ENCODE assay signal across 7 mouse cellular contexts in the genomic region with DNA sequence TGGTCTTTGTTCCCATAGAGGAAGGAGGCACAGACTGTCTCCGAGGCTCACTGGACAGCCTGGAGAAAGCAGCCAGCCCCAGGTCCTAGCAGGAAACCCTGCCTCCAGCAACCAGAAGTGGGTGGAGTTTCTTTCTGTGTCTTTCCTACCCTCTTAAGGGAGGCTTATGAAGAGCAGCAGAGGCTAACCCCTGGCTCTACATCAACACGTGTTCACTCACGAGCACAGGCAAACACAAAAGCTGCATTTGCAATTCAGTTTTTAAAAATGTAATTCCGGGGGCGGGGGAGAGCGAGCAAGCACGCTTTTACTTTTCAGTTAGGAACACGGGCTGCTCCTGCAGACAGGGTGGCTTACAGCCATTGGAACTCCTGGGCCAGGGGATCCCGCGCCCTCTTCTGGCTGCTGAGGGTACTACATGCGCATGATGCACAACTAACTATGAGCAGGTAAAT. TPM values are rescaled to one million over a fixed set of nuclear protein-coding genes. Genes with fewer than 3 reads are reported as not detected.
DNase-seq lines count a peak whose midpoint lies in the region; ATAC-seq lines count a peak whose summit lies in the region.

No protein-coding gene starts in this region.

- H3K4me1 ChIP-seq in embryonic facial prominence, embryonic 13.5 days = peaks cover 27% of the 10 kb centered on the region
- H3K4me1 ChIP-seq in limb, embryonic 11.5 days (ENCODE audit: control insufficient read depth, insufficient read depth, low read length) = peaks cover 4% of the 10 kb centered on the region; the same call in 1 of the 2 replicates
- H3K4me1 ChIP-seq in midbrain, embryonic 12.5 days = peaks cover 12% of the 10 kb centered on the region

- no peaks in the 10 kb centered on the region for H3K27me3 ChIP-seq in embryonic facial prominence, embryonic 13.5 days
- H3K27me3 ChIP-seq in limb, embryonic 11.5 days (ENCODE audit: control insufficient read depth, insufficient read depth, low read length) = no peaks in the 10 kb centered on the region
- H3K27me3 ChIP-seq in midbrain, embryonic 12.5 days = peaks cover 10% of the 10 kb centered on the region

- peak overlapping the region; percentile 63 for H3K9ac ChIP-seq in embryonic facial prominence, embryonic 13.5 days
- 0 out of 2 replicates have a peak overlapping the region, but pooled peaks have one; percentile 18 for H3K9ac ChIP-seq in limb, embryonic 11.5 days (ENCODE audit: low read length)
- H3K9ac ChIP-seq in midbrain, embryonic 12.5 days (replicated peaks) = no peak overlapping the region

- H3K4me2 ChIP-seq in embryonic facial prominence, embryonic 13.5 days = peak overlapping the region; percentile 56
- H3K4me2 ChIP-seq in limb, embryonic 11.5 days (ENCODE audit: low read depth, severe bottlenecking) = peak overlapping the region; percentile 42
- peak overlapping the region; percentile 39 for H3K4me2 ChIP-seq in midbrain, embryonic 12.5 days (replicated peaks)

- under 1% methylated on average over 11 of the region's 11 CpGs for WGBS in embryonic facial prominence, embryonic 13.5 days
- under 1% methylated on average over 11 of the region's 11 CpGs for WGBS in limb, embryonic 11.5 days
- 2% methylated on average over 11 of the region's 11 CpGs for WGBS in midbrain, embryonic 12.5 days

- ATAC-seq in embryonic facial prominence, embryonic 13.5 days (ENCODE audit: insufficient number of reproducible peaks, insufficient read depth, low FRiP score, low TSS enrichment, low read depth) = no peak
- ATAC-seq in limb, embryonic 11.5 days (ENCODE audit: insufficient number of reproducible peaks, low FRiP score, low TSS enrichment, low read depth) = 0 out of 2 replicates have a peak, but pooled peaks have one; percentile 49
- ATAC-seq in midbrain, embryonic 12.5 days (ENCODE audit: low FRiP score, low read depth) = no peak

- H3K27ac ChIP-seq in embryonic facial prominence, embryonic 13.5 days = peak overlapping the region; percentile 82
- H3K27ac ChIP-seq in limb, embryonic 11.5 days (replicated peaks; ENCODE audit: low read depth, low read length) = no peak overlapping the region; the same call in 1 of the 2 replicates
- no peak overlapping the region for H3K27ac ChIP-seq in midbrain, embryonic 12.5 days (replicated peaks)

- H3K36me3 ChIP-seq in embryonic facial prominence, embryonic 13.5 days = peaks cover 6% of the 10 kb centered on the region
- no peaks in the 10 kb centered on the region for H3K36me3 ChIP-seq in limb, embryonic 11.5 days (ENCODE audit: control insufficient read depth, insufficient read depth, low read length)
- no peaks in the 10 kb centered on the region for H3K36me3 ChIP-seq in midbrain, embryonic 12.5 days

- peak; percentile 88 for DNase-seq in adrenal gland, postnatal 25 days
- DNase-seq in heart, adult 18-20 months = peak; percentile 89 to 95
- peak; percentile 94 for DNase-seq in kidney, adult 18-20 months
- peak; percentile 97 for DNase-seq in limb, embryonic 11.5 days (ENCODE audit: low spot score)
- DNase-seq in spleen, adult 18-20 months = peak; percentile 64 to 88

- no peaks in the 10 kb centered on the region for H3K9me3 ChIP-seq in embryonic facial prominence, embryonic 13.5 days
- no peaks in the 10 kb centered on the region for H3K9me3 ChIP-seq in limb, embryonic 11.5 days (ENCODE audit: control insufficient read depth, low read length)
- no peaks in the 10 kb centered on the region for H3K9me3 ChIP-seq in midbrain, embryonic 12.5 days

- H3K4me3 ChIP-seq in embryonic facial prominence, embryonic 13.5 days = peak overlapping the region; percentile 30
- H3K4me3 ChIP-seq in limb, embryonic 11.5 days (ENCODE audit: low read depth, low read length) = peak overlapping the region; percentile 24
- H3K4me3 ChIP-seq in midbrain, embryonic 12.5 days = peak overlapping the region; percentile 16

RNA-seq across cellular contexts. Expression of gene St6galnac6, which starts 3.1 kb away (rescaled TPM):
- total RNA-seq in adrenal gland, postnatal 25 days (2021) = 48.4 and 56.0 TPM in 2 replicates
- 29.9 and 35.1 TPM in 2 replicates for polyA plus RNA-seq in embryonic facial prominence, embryonic 13.5 days (2015; fragmentation: Nextera tagmentation; extraction: Ambion mirVana)
- total RNA-seq in heart, adult 18-20 months (2021) = 100 to 1,000 TPM; 108 to 117 TPM
- 6.5 and 7.5 TPM in 2 replicates for polyA plus RNA-seq in limb, embryonic 11.5 days (2014; fragmentation: Nextera tagmentation; extraction: Ambion mirVana)
- polyA plus RNA-seq in midbrain, embryonic 12.5 days (2016; fragmentation: Nextera tagmentation; extraction: Ambion mirVana) = 10.6 and 11.2 TPM in 2 replicates

RNA-seq across cellular contexts. Expression of gene St6galnac4, which starts 15.7 kb away (rescaled TPM):
- total RNA-seq in adrenal gland, postnatal 25 days (2021) = 8.8 and 9.4 TPM in 2 replicates
- polyA plus RNA-seq in embryonic facial prominence, embryonic 13.5 days (2015; fragmentation: Nextera tagmentation; extraction: Ambion mirVana) = 33.1 and 34.7 TPM in 2 replicates
- 10 to 100 TPM; 14.7 to 16.1 TPM for total RNA-seq in heart, adult 18-20 months (2021)
- 21.2 and 21.5 TPM in 2 replicates for polyA plus RNA-seq in limb, embryonic 11.5 days (2014; fragmentation: Nextera tagmentation; extraction: Ambion mirVana)
- 16.1 and 17.9 TPM in 2 replicates for polyA plus RNA-seq in midbrain, embryonic 12.5 days (2016; fragmentation: Nextera tagmentation; extraction: Ambion mirVana)

RNA-seq across cellular contexts. Expression of gene Ak1, which starts 18.9 kb away (rescaled TPM):
- 43.4 and 61.9 TPM in 2 replicates for total RNA-seq in adrenal gland, postnatal 25 days (2021)
- polyA plus RNA-seq in embryonic facial prominence, embryonic 13.5 days (2015; fragmentation: Nextera tagmentation; extraction: Ambion mirVana) = 20.7 and 27.3 TPM in 2 replicates
- total RNA-seq in heart, adult 18-20 months (2021) = 100 to 1,000 TPM; 654 to 691 TPM
- polyA plus RNA-seq in limb, embryonic 11.5 days (2014; fragmentation: Nextera tagmentation; extraction: Ambion mirVana) = 25.4 and 29.8 TPM in 2 replicates
- 31.6 and 34.7 TPM in 2 replicates for polyA plus RNA-seq in midbrain, embryonic 12.5 days (2016; fragmentation: Nextera tagmentation; extraction: Ambion mirVana)

RNA-seq across cellular contexts. Expression of gene 9430097D07Rik, which starts 27.1 kb away (rescaled TPM):
- not detected in 2 replicates for total RNA-seq in adrenal gland, postnatal 25 days (2021)
- 0.18 TPM in 1 of 2 replicates, not detected in the other for polyA plus RNA-seq in embryonic facial prominence, embryonic 13.5 days (2015; fragmentation: Nextera tagmentation; extraction: Ambion mirVana)
- total RNA-seq in heart, adult 18-20 months (2021) = not detected
- polyA plus RNA-seq in limb, embryonic 11.5 days (2014; fragmentation: Nextera tagmentation; extraction: Ambion mirVana) = 0.33 and 0.34 TPM in 2 replicates
- polyA plus RNA-seq in midbrain, embryonic 12.5 days (2016; fragmentation: Nextera tagmentation; extraction: Ambion mirVana) = 0.16 and 0.56 TPM in 2 replicates

RNA-seq across cellular contexts. Expression of gene Pip5kl1, which starts 28.0 kb away (rescaled TPM):
- not detected in 2 replicates for total RNA-seq in adrenal gland, postnatal 25 days (2021)
- polyA plus RNA-seq in embryonic facial prominence, embryonic 13.5 days (2015; fragmentation: Nextera tagmentation; extraction: Ambion mirVana) = 0.92 and 1.1 TPM in 2 replicates
- total RNA-seq in heart, adult 18-20 months (2021) = not detected
- polyA plus RNA-seq in limb, embryonic 11.5 days (2014; fragmentation: Nextera tagmentation; extraction: Ambion mirVana) = 3.3 and 4.0 TPM in 2 replicates
- 2.7 and 3.1 TPM in 2 replicates for polyA plus RNA-seq in midbrain, embryonic 12.5 days (2016; fragmentation: Nextera tagmentation; extraction: Ambion mirVana)
